Mouse (Mus musculus): Measurements from ENCODE around the gene S100a3.

DNA sequence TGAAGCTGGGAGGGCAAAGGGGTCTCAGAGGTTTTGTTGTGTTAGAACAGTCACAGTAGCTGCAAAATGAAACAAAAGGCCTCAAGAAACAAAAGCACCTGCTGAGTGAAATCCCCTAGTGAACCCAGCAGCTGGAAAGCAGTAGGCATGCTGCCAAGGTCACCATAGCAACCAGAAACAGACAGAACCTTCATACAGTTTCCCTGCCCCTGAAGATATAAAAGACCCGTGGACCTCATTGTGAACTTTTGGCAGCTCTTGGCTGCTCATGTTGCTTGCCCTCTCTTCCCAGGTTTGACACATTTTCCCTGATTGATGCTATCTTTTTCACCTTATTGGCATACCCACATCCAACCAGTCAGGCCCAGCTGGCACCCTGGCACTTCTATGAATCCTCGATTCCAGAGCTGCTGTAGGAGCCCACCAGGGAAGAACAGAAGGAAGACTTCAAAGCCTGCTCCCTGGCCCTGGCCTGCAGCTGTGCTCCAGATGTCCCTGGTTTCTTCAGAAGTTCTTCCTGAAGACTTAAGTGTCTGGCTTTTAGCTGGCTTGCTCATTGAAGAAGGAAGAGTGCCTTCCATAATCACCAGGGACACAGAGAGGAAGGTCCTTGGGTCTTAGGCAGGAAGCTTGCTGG lies 63.2 kb downstream of the S100a3 start:
- TF ChIP-seq CTCF (IDR thresholded peaks at IDR 0.05; ENCODE audit: control insufficient read depth, insufficient read depth, insufficient replicate concordance, low read depth, low read length) = no peak
- no peak for TF ChIP-seq POLR2A (IDR thresholded peaks at IDR 0.05; ENCODE audit: control insufficient read depth, low read depth, low read length)
